Mouse (Mus musculus): ENCODE results near the gene Filip1. TPM values are rescaled to one million over a fixed set of nuclear protein-coding genes. Genes with fewer than 3 reads are reported as not detected.
A peak's percentile ranks its signal among the peaks of the same experiment; 100 is the strongest.

Gene Filip1
- polyA plus RNA-seq, 1 experiment from 2014 or later, result 5.3 TPM

DNA sequence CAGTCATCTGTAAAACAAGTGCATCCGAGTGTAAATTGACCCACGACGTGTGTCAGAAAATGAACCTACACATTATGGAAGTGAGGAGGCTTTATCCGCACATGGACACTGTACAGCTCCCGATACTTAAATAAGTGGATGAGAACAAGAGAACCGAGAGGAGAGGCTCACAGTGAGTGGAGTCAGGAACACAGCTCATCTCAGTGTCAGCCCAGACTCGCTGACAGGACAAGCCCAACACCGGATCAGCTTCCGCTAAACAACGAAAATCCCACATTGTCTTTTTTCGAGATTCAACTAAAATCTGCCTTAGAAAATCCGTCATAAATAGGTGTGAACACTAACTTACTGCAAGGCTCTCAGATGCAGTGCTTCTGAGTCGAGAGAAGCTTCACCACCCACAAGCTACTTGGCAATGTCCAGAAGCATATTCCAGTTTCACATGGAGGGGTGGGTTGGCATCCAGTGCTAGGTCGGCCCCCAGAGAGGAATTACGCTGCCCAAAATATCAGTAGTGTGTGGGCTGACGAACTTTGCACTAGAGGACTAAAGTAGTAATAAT lies 22.1 kb downstream of the Filip1 start:
- TF ChIP-seq CTCF (IDR thresholded peaks at IDR 0.05; ENCODE audit: low read depth), result no peak
- Histone ChIP-seq H3K36me3 (ENCODE audit: control insufficient read depth, insufficient read depth) (no peaks in the 10 kb centered on the region), H3K27ac (ENCODE audit: low read depth, low read length) (no peak overlapping the region), H3K4me3 (ENCODE audit: low read depth, low read length) (no peak overlapping the region), H3K9me3 (ENCODE audit: control insufficient read depth) (no peaks in the 10 kb centered on the region), H3K4me2 (replicated peaks; ENCODE audit: low read depth) (no peak overlapping the region), H3K27me3 (replicated peaks; ENCODE audit: control insufficient read depth, insufficient read depth, low read length) (no peaks in the 10 kb centered on the region), H3K9ac (ENCODE audit: low read depth, low read length) (no peak overlapping the region), H3K4me1 (replicated peaks; ENCODE audit: control insufficient read depth, insufficient read depth, low read length) (no peaks in the 10 kb centered on the region)
- WGBS, result 81% methylated on average over 16 of the region's 16 CpGs
- ATAC-seq, result no peak

- no peak for ATAC-seq
- 67% methylated on average over 1 of the region's 1 CpGs for WGBS
- H3K27ac ChIP-seq (ENCODE audit: low read depth, low read length), result no peak overlapping the region
- no peak for TF ChIP-seq CTCF (IDR thresholded peaks at IDR 0.05; ENCODE audit: low read depth)
- no peak overlapping the region for H3K4me3 ChIP-seq (ENCODE audit: low read depth, low read length)
- no peak overlapping the region for H3K9ac ChIP-seq (ENCODE audit: low read depth, low read length)
- H3K4me1 ChIP-seq (replicated peaks; ENCODE audit: control insufficient read depth, insufficient read depth, low read length), result no peaks in the 10 kb centered on the region
- H3K36me3 ChIP-seq (ENCODE audit: control insufficient read depth, insufficient read depth), result no peaks in the 10 kb centered on the region
- H3K4me2 ChIP-seq (replicated peaks; ENCODE audit: low read depth), result no peak overlapping the region
- H3K9me3 ChIP-seq (ENCODE audit: control insufficient read depth), result no peaks in the 10 kb centered on the region
- H3K27me3 ChIP-seq (replicated peaks; ENCODE audit: control insufficient read depth, insufficient read depth, low read length), result no peaks in the 10 kb centered on the region
Measured at GRCm38 (mm10) chr9:79989703-79990102, 22.9 kb downstream of the Filip1 start.

DNA sequence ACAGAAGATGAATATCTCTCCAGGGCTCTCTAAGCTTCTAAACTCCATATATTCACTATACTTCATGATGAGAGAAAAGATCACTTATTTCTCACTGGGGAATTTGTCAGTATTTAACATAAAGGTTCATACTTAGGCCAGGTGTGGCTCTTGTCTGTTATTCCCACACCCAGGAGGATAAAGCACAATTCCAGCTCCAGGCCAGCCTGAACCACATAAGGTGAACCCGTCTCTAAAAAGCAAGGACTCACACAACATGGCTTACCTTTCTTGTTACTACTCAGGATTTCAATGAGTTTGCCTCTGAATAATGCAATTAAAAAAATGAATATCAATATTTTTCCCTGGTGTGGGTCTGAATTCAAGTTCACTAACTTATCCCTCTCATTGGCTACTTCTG lies 23.6 kb downstream of the Filip1 start:
- Histone ChIP-seq H3K27ac (ENCODE audit: low read depth, low read length) (no peak overlapping the region), H3K9me3 (ENCODE audit: control insufficient read depth) (no peaks in the 10 kb centered on the region), H3K4me3 (ENCODE audit: low read depth, low read length) (no peak overlapping the region), H3K27me3 (replicated peaks; ENCODE audit: control insufficient read depth, insufficient read depth, low read length) (no peaks in the 10 kb centered on the region), H3K4me1 (replicated peaks; ENCODE audit: control insufficient read depth, insufficient read depth, low read length) (no peaks in the 10 kb centered on the region), H3K9ac (ENCODE audit: low read depth, low read length) (no peak overlapping the region), H3K4me2 (replicated peaks; ENCODE audit: low read depth) (no peak overlapping the region), H3K36me3 (ENCODE audit: control insufficient read depth, insufficient read depth) (no peaks in the 10 kb centered on the region)
- WGBS, result 82% methylated on average over 1 of the region's 1 CpGs
- no peak for TF ChIP-seq CTCF (IDR thresholded peaks at IDR 0.05; ENCODE audit: low read depth)
- ATAC-seq, result no peak

- no peaks in the 10 kb centered on the region for H3K36me3 ChIP-seq (ENCODE audit: control insufficient read depth, insufficient read depth)
- H3K27me3 ChIP-seq (replicated peaks; ENCODE audit: control insufficient read depth, insufficient read depth, low read length), result no peaks in the 10 kb centered on the region
- no peak overlapping the region for H3K27ac ChIP-seq (ENCODE audit: low read depth, low read length)
- H3K9ac ChIP-seq (ENCODE audit: low read depth, low read length), result no peak overlapping the region
- no peak for TF ChIP-seq CTCF (IDR thresholded peaks at IDR 0.05; ENCODE audit: low read depth)
- no peaks in the 10 kb centered on the region for H3K4me1 ChIP-seq (replicated peaks; ENCODE audit: control insufficient read depth, insufficient read depth, low read length)
- ATAC-seq, result no peak
- no peaks in the 10 kb centered on the region for H3K9me3 ChIP-seq (ENCODE audit: control insufficient read depth)
- no peak overlapping the region for H3K4me3 ChIP-seq (ENCODE audit: low read depth, low read length)
- H3K4me2 ChIP-seq (replicated peaks; ENCODE audit: low read depth), result no peak overlapping the region
- 85% methylated on average over 10 of the region's 10 CpGs for WGBS
Measured at GRCm38 (mm10) chr9:79983244-79983643, 29.4 kb downstream of the Filip1 start.

DNA sequence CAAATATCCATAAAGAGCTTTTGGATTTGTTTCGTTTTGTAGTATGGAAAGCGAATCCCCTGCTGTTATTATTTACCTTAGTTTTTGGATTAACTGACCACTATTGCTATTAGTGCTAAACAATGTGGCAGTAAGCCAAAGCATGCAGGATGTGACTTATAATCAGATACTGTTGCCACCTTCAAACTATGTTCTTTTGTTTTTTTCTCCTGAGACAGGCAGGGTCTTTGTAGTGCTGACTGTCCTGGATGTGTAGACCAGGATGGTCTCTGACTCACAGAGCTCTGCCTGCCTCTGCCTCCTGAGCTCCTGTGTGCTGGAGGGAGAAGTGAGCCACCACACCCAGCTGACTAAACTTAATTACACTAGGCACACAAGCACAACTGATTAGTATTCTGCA lies 33.4 kb downstream of the Filip1 start:
- H3K27ac ChIP-seq (ENCODE audit: low read depth, low read length), result no peak overlapping the region
- H3K4me2 ChIP-seq (replicated peaks; ENCODE audit: low read depth), result no peak overlapping the region
- 69% methylated on average over 2 of the region's 2 CpGs for WGBS
- no peak for ATAC-seq
- H3K9me3 ChIP-seq (ENCODE audit: control insufficient read depth), result no peaks in the 10 kb centered on the region
- TF ChIP-seq CTCF (IDR thresholded peaks at IDR 0.05; ENCODE audit: low read depth), result no peak
- no peaks in the 10 kb centered on the region for H3K36me3 ChIP-seq (ENCODE audit: control insufficient read depth, insufficient read depth)
- no peaks in the 10 kb centered on the region for H3K4me1 ChIP-seq (replicated peaks; ENCODE audit: control insufficient read depth, insufficient read depth, low read length)
- H3K9ac ChIP-seq (ENCODE audit: low read depth, low read length), result no peak overlapping the region
- no peak overlapping the region for H3K4me3 ChIP-seq (ENCODE audit: low read depth, low read length)
- H3K27me3 ChIP-seq (replicated peaks; ENCODE audit: control insufficient read depth, insufficient read depth, low read length), result no peaks in the 10 kb centered on the region

- H3K9me3 ChIP-seq (ENCODE audit: control insufficient read depth), result no peaks in the 10 kb centered on the region
- ATAC-seq, result no peak
- H3K27me3 ChIP-seq (replicated peaks; ENCODE audit: control insufficient read depth, insufficient read depth, low read length), result no peaks in the 10 kb centered on the region
- H3K27ac ChIP-seq (ENCODE audit: low read depth, low read length), result peak overlapping the region; percentile 66
- no peaks in the 10 kb centered on the region for H3K36me3 ChIP-seq (ENCODE audit: control insufficient read depth, insufficient read depth)
- WGBS, result 51% methylated on average over 12 of the region's 12 CpGs
- peak overlapping the region; percentile 50 for H3K4me2 ChIP-seq (replicated peaks; ENCODE audit: low read depth)
- no peak overlapping the region for H3K9ac ChIP-seq (ENCODE audit: low read depth, low read length)
- no peak for TF ChIP-seq CTCF (IDR thresholded peaks at IDR 0.05; ENCODE audit: low read depth)
- H3K4me3 ChIP-seq (ENCODE audit: low read depth, low read length), result peak overlapping the region; percentile 33
- no peaks in the 10 kb centered on the region for H3K4me1 ChIP-seq (replicated peaks; ENCODE audit: control insufficient read depth, insufficient read depth, low read length)
Measured at GRCm38 (mm10) chr9:79978228-79979024, 34.2 kb downstream of the Filip1 start.

Data from intestine, postnatal 0 days (tissue).